Mouse (Mus musculus): ENCODE measurements at regions not wholly inside any gene's neighbourhood (a gene's known extent, or its start where the extent isn't known, plus 50 kb on each side); places are given as distances from the start of the nearest gene placed in this dataset.

- peak; percentile 57 for DNase-seq (ENCODE audit: low spot score)
- 53% methylated on average over 17 of the region's 17 CpGs for WGBS
These were observed 77.4 kb upstream of the Max start for GRCm38 (mm10) chr12:77039295-77039952.

DNA sequence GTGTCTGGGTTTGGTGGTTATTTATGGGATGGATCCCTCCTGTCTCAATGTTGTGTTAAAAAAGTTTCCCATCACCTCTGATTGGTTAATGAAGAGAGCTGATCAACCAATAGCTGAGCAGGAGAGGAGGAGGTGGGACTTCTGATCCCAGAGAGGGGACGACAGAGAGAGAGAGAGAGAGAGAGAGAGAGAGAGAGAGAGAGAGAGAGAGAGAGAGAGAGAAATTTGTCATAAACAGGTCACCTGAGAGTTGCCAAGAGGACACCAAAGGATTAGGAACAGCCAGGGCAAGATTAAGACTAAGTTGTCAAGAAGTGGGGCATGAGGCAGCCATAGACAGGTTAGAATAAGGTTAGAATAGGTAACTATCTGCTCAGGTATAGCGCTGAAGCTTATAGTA, 73.7 kb upstream of the Max start:
- ATAC-seq: no peak
- H3K9ac ChIP-seq (replicated peaks; ENCODE audit: low read depth): no peak overlapping the region
- DNase-seq (ENCODE audit: low spot score): no peak

More at GRCm38 (mm10) chr12:77039295-77039952, 77.4 kb upstream of the Max start:
- no peak overlapping the region for H3K9ac ChIP-seq (replicated peaks; ENCODE audit: low read depth)
- H3K27ac ChIP-seq (ENCODE audit: low read length): peak overlapping the region; percentile 57; the same call in 1 of the 2 replicates
- no peaks in the 10 kb centered on the region for H3K9me3 ChIP-seq (ENCODE audit: low read length)
- H3K4me3 ChIP-seq (ENCODE audit: low read depth, low read length): no peak overlapping the region
- no peaks in the 10 kb centered on the region for H3K27me3 ChIP-seq (replicated peaks; ENCODE audit: insufficient read depth, low read length)
- no peak overlapping the region for H3K4me2 ChIP-seq (replicated peaks; ENCODE audit: low read depth, low read length)
- no peaks in the 10 kb centered on the region for H3K36me3 ChIP-seq (ENCODE audit: insufficient read depth, low read length)
- peak; percentile 58 for TF ChIP-seq CTCF (IDR thresholded peaks at IDR 0.05)
- TF ChIP-seq EP300 (IDR thresholded peaks at IDR 0.05): no peak
- ATAC-seq: peak; percentile 72
- H3K4me1 ChIP-seq (ENCODE audit: insufficient read depth, low read depth, low read length): no peaks in the 10 kb centered on the region

DNA sequence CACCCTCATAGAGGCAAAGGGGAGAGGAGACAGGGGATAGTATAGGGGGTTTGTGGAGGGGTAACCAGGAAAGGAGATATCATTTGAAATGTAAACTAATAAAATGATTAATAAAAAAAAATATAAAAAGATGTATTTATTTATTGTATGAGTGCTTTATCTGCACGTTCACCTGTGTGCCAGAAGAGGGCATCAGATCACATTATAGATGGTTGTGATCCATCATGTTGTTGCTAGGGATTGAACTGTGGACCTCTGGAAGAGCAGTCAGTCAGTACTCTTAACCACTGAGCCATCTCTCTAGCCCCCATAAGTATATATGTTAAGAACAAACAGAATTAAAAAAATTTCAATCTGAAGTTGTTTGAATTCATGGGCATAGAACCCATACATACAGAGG, 69.4 kb upstream of the Max start:
- Histone ChIP-seq H3K36me3 (ENCODE audit: insufficient read depth, low read length) (no peaks in the 10 kb centered on the region), H3K4me2 (replicated peaks; ENCODE audit: low read depth, low read length) (no peak overlapping the region), H3K27me3 (replicated peaks; ENCODE audit: insufficient read depth, low read length) (no peaks in the 10 kb centered on the region), H3K9ac (replicated peaks; ENCODE audit: low read depth) (no peak overlapping the region), H3K4me3 (ENCODE audit: low read depth, low read length) (no peak overlapping the region), H3K4me1 (ENCODE audit: insufficient read depth, low read depth, low read length) (no peaks in the 10 kb centered on the region), H3K27ac (ENCODE audit: low read length) (no peak overlapping the region), H3K9me3 (ENCODE audit: low read length) (no peaks in the 10 kb centered on the region)
- WGBS: 45% methylated on average over 1 of the region's 1 CpGs
- TF ChIP-seq EP300 (IDR thresholded peaks at IDR 0.05) (no peak), CTCF (IDR thresholded peaks at IDR 0.05) (0 out of 2 replicates have a peak, but pooled peaks have one; percentile 5)
- DNase-seq (ENCODE audit: low spot score): no peak
- no peak for ATAC-seq

More for the DNA sequence above, 73.7 kb upstream of the Max start:
- Histone ChIP-seq H3K27me3 (replicated peaks; ENCODE audit: insufficient read depth, low read length) (no peaks in the 10 kb centered on the region), H3K36me3 (ENCODE audit: insufficient read depth, low read length) (no peaks in the 10 kb centered on the region), H3K4me2 (replicated peaks; ENCODE audit: low read depth, low read length) (no peak overlapping the region), H3K27ac (ENCODE audit: low read length) (no peak overlapping the region), H3K9me3 (ENCODE audit: low read length) (no peaks in the 10 kb centered on the region), H3K4me3 (ENCODE audit: low read depth, low read length) (no peak overlapping the region), H3K4me1 (ENCODE audit: insufficient read depth, low read depth, low read length) (no peaks in the 10 kb centered on the region)
- WGBS: 51% methylated on average over 2 of the region's 2 CpGs
- TF ChIP-seq EP300 (IDR thresholded peaks at IDR 0.05) (no peak), CTCF (IDR thresholded peaks at IDR 0.05) (no peak)

DNA sequence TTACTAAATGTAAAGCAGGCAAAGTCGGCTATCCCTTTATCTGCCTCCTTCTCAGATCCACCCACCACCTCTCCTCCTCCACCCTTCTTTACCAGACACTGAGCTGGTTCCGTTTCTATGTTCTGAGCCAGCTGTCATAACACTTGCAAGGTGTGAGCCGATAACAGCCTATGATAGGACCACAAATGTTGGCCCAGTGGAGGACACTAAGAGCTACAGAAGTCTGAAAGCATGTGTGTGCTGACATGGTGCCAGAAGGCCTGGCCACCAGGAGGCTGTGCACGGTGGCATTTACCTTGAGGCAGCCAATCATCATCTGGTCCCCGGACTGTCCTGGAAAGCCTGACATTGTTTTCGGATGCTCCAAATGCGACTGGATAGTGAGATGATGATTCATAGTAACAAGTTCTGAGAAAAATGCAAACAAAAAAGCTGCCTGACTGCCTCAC, 63.5 kb upstream of the Max start:
- no peaks in the 10 kb centered on the region for H3K36me3 ChIP-seq (ENCODE audit: insufficient read depth, low read length)
- no peak overlapping the region for H3K27ac ChIP-seq (ENCODE audit: low read length)
- H3K9ac ChIP-seq (replicated peaks; ENCODE audit: low read depth): no peak overlapping the region
- WGBS: 46% methylated on average over 7 of the region's 7 CpGs
- TF ChIP-seq EP300 (IDR thresholded peaks at IDR 0.05) (no peak), CTCF (IDR thresholded peaks at IDR 0.05) (no peak; the same call in 1 of the 2 replicates)
- no peaks in the 10 kb centered on the region for H3K9me3 ChIP-seq (ENCODE audit: low read length)
- H3K4me2 ChIP-seq (replicated peaks; ENCODE audit: low read depth, low read length): no peak overlapping the region
- H3K4me1 ChIP-seq (ENCODE audit: insufficient read depth, low read depth, low read length): no peaks in the 10 kb centered on the region
- H3K4me3 ChIP-seq (ENCODE audit: low read depth, low read length): no peak overlapping the region
- peak; percentile 62 for ATAC-seq
- DNase-seq (ENCODE audit: low spot score): peak; percentile 22
- H3K27me3 ChIP-seq (replicated peaks; ENCODE audit: insufficient read depth, low read length): no peaks in the 10 kb centered on the region

DNA sequence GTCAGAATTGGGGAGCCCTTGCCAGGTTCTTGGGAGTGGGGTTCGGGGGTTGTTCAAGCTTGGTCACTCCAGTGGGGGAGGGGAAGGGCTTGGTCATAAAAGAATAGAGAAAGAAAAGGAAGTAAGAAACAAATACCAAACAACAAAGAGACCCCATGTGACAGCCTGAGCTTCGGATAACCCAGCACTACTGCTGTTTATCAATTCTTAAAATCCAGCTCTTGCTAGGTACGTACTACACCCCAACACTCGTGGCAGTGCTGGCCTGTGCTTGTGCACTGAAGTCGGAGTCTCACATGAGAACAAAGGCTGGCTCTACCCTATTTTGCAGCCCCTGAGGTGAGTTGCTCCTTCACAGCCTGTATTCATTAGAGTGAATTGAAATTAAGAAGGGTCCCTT, 60.5 kb upstream of the Max start:
- Histone ChIP-seq H3K9me3 (ENCODE audit: low read length) (no peaks in the 10 kb centered on the region), H3K36me3 (ENCODE audit: insufficient read depth, low read length) (no peaks in the 10 kb centered on the region), H3K4me1 (ENCODE audit: insufficient read depth, low read depth, low read length) (no peaks in the 10 kb centered on the region), H3K27ac (ENCODE audit: low read length) (no peak overlapping the region), H3K27me3 (replicated peaks; ENCODE audit: insufficient read depth, low read length) (no peaks in the 10 kb centered on the region), H3K4me3 (ENCODE audit: low read depth, low read length) (no peak overlapping the region), H3K9ac (replicated peaks; ENCODE audit: low read depth) (no peak overlapping the region), H3K4me2 (replicated peaks; ENCODE audit: low read depth, low read length) (no peak overlapping the region)
- 66% methylated on average over 5 of the region's 5 CpGs for WGBS
- ATAC-seq: no peak
- no peak for DNase-seq (ENCODE audit: low spot score)
- TF ChIP-seq CTCF (IDR thresholded peaks at IDR 0.05): no peak
- TF ChIP-seq EP300 (IDR thresholded peaks at IDR 0.05): no peak

DNA sequence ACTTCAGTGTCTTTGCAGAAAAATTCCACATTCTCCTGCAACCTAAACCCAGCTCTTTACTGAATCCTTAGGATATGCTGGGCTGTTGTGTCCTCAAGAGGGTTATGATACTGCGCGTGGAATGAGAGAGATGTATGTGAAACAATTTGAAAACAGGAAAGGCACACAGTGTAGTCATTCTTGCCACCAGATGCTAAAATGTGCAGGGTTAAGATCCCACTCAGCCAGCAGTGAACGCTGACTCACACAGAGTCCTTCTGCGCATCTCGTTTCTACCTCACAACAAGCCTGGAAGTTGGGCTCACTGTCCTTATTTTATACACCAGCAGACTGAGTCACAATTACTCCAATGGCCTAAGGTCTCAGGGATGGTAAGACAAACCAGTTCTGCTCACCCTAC, 59.9 kb upstream of the Max start:
- DNase-seq (ENCODE audit: low spot score) (no peak), ATAC-seq (no peak)
- Histone ChIP-seq H3K9ac (replicated peaks; ENCODE audit: low read depth) (no peak overlapping the region), H3K9me3 (ENCODE audit: low read length) (no peaks in the 10 kb centered on the region), H3K27ac (ENCODE audit: low read length) (no peak overlapping the region), H3K4me2 (replicated peaks; ENCODE audit: low read depth, low read length) (no peak overlapping the region), H3K27me3 (replicated peaks; ENCODE audit: insufficient read depth, low read length) (no peaks in the 10 kb centered on the region), H3K4me3 (ENCODE audit: low read depth, low read length) (no peak overlapping the region), H3K4me1 (ENCODE audit: insufficient read depth, low read depth, low read length) (no peaks in the 10 kb centered on the region), H3K36me3 (ENCODE audit: insufficient read depth, low read length) (no peaks in the 10 kb centered on the region)
- 79% methylated on average over 5 of the region's 5 CpGs for WGBS
- TF ChIP-seq CTCF (IDR thresholded peaks at IDR 0.05) (no peak), EP300 (IDR thresholded peaks at IDR 0.05) (no peak)
